Mouse (Mus musculus): ENCODE results near the gene Rab37. TPM values are rescaled to one million over a fixed set of nuclear protein-coding genes. Genes with fewer than 3 reads are reported as not detected.

The Rab37 gene
- polyA plus RNA-seq, 1 experiment from 2014 or later: 1.5 TPM

DNA sequence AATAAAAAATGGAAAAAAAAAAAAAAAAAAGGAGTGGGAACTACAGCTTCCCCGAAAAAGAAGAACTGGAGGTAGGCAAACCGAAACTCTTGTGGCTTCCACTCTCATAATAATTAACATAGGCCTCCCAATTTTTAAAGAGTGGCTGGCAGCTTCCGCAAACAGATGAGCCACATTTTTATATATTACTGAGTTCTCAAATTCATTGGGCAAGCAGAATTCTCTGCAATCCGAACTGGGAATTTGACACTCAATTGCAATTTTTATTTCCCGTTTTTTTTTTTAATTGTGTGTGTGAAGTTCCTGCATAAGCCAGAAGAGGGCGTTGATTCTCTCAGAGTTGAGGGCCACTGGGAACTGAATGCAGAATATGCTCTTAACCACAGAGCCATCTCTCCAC is 24.5 kb upstream of the Rab37 start:
- Histone ChIP-seq H3K9me3 (ENCODE audit: control insufficient read depth, low read length) (no peaks in the 10 kb centered on the region), H3K27me3 (ENCODE audit: control insufficient read depth, insufficient read depth, low read depth, low read length) (no peaks in the 10 kb centered on the region), H3K4me3 (ENCODE audit: low read length) (no peak overlapping the region), H3K4me2 (ENCODE audit: low read depth, low read length) (no peak overlapping the region), H3K27ac (ENCODE audit: low read length) (no peak overlapping the region), H3K4me1 (replicated peaks; ENCODE audit: control insufficient read depth, insufficient read depth, low read length) (peaks cover 2% of the 10 kb centered on the region; the same call in 1 of the 2 replicates), H3K36me3 (ENCODE audit: control insufficient read depth, insufficient read depth, low read length) (no peaks in the 10 kb centered on the region), H3K9ac (ENCODE audit: low read length) (no peak overlapping the region)
- ATAC-seq (ENCODE audit: low read depth): no peak
- WGBS: 60% methylated on average over 6 of the region's 6 CpGs

DNA sequence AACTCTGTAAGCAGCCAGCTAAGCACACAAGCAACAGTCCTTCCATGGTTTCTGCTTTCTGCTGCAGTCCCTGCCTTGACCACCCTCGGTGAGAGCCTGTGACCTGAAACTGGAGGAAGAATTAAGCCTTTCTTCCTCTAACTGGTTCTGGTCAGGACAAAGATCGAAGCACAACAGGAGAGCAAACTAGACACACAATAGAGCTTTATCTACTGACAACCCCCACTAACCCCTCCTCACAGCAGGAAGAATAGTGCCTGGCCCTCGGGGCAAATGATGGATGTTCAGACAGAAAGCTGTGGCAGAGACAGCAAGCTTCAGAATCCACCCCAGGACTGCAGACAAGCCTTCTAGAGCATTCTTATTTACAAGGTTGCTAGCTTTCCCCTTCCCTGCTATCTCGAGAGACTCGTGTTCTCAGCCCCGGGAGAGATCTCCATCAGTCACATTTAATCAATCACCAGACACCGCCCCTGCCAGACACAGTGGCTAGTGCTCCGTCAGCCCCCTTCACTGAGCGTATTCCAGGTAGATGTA is 20.1 kb upstream of the Rab37 start:
- no peak for ATAC-seq (ENCODE audit: low read depth)
- no peak overlapping the region for H3K27ac ChIP-seq (ENCODE audit: low read length)
- no peaks in the 10 kb centered on the region for H3K27me3 ChIP-seq (ENCODE audit: control insufficient read depth, insufficient read depth, low read depth, low read length)
- no peaks in the 10 kb centered on the region for H3K9me3 ChIP-seq (ENCODE audit: control insufficient read depth, low read length)
- H3K9ac ChIP-seq (ENCODE audit: low read length): no peak overlapping the region
- peaks cover 7% of the 10 kb centered on the region for H3K4me1 ChIP-seq (replicated peaks; ENCODE audit: control insufficient read depth, insufficient read depth, low read length)
- WGBS: 2% methylated on average over 9 of the region's 9 CpGs
- peak overlapping the region; percentile 33 for H3K4me2 ChIP-seq (ENCODE audit: low read depth, low read length)
- no peak overlapping the region for H3K4me3 ChIP-seq (ENCODE audit: low read length)
- H3K36me3 ChIP-seq (ENCODE audit: control insufficient read depth, insufficient read depth, low read length): no peaks in the 10 kb centered on the region

DNA sequence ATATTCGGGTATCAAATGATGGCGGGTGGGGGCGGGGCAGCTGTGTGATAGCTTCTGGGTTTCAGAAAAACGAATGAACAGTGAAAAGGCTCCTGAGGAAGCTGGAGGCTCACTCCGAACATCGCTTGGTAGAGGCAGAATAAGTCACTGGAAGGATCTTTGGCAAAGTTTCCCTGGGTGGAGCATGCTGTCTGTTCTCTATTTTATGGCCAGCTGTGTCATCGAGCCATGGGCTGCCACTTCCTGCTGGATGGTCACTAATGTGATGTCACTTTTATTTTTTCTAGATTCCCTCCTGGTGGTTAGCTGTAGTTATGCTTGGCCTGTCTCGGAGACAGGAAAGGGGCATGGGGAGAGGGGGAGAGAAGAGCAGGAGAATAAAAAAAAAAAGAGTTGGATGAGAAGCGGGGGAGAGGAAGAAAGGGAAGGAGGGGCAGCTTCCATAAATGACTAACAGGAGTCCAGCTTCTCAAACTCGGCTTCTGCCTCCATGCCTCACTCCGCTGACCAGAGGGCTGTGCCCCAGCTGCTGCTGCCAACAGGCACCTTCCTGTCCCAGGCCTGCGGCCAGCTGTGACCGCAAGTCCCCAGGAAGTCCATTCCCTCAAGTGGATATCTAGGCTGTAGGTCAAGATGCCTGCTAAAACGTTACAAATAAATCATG is 19.5 kb upstream of the Rab37 start:
- H3K4me1 ChIP-seq (replicated peaks; ENCODE audit: control insufficient read depth, insufficient read depth, low read length): peaks cover 7% of the 10 kb centered on the region
- ATAC-seq (ENCODE audit: low read depth): peak; percentile 71
- no peaks in the 10 kb centered on the region for H3K9me3 ChIP-seq (ENCODE audit: control insufficient read depth, low read length)
- no peaks in the 10 kb centered on the region for H3K36me3 ChIP-seq (ENCODE audit: control insufficient read depth, insufficient read depth, low read length)
- no peak overlapping the region for H3K9ac ChIP-seq (ENCODE audit: low read length)
- peak overlapping the region; percentile 41; the same call in 1 of the 2 replicates for H3K27ac ChIP-seq (ENCODE audit: low read length)
- no peak overlapping the region; the same call in 1 of the 2 replicates for H3K4me3 ChIP-seq (ENCODE audit: low read length)
- H3K4me2 ChIP-seq (ENCODE audit: low read depth, low read length): peak overlapping the region; percentile 33
- 5% methylated on average over 14 of the region's 14 CpGs for WGBS
- H3K27me3 ChIP-seq (ENCODE audit: control insufficient read depth, insufficient read depth, low read depth, low read length): no peaks in the 10 kb centered on the region

DNA sequence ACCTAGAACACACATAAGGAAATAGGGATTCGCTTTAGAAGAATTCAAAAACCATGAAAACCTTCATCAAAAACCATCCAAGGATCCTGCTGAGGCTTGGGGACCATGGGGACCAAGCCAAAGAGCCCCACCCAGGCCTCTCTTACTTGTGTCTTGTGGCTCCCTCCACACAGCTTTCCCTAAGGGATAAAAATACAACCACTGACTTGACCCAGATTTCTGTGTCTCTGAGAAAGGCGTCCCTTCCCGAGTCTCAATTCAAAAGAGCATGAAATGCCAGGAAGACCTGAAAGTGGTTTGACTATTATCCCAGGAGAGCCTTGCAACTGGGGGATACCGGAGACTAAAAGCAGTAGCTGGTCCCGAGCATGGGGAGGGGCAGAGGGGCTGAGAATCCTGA is 18.2 kb upstream of the Rab37 start:
- no peak overlapping the region for H3K27ac ChIP-seq (ENCODE audit: low read length)

DNA sequence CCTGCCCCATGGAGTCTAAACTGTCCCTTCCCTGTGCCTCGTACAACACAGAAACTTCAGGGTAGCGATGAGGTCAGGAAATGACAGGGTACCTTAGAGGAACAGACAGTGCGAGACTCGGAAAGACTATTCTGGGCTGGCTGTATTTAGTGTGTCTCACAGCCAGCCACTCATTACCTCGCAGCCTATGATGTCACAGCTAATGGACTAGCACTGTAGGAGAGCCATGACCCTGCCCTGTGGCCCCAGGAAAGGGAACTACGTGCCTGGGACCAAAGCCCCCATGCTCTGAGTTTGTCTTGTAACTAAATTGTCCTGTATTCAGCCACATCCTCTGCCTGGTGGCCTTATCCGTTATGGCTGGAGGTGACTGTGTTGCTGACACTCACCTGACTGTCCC is 15.8 kb upstream of the Rab37 start:
- H3K27me3 ChIP-seq (ENCODE audit: control insufficient read depth, insufficient read depth, low read depth, low read length): no peaks in the 10 kb centered on the region
- no peak overlapping the region for H3K27ac ChIP-seq (ENCODE audit: low read length)
- no peaks in the 10 kb centered on the region for H3K9me3 ChIP-seq (ENCODE audit: control insufficient read depth, low read length)
- no peak overlapping the region for H3K9ac ChIP-seq (ENCODE audit: low read length)
- peaks cover 7% of the 10 kb centered on the region for H3K4me1 ChIP-seq (replicated peaks; ENCODE audit: control insufficient read depth, insufficient read depth, low read length)
- WGBS: 48% methylated on average over 7 of the region's 7 CpGs
- no peaks in the 10 kb centered on the region for H3K36me3 ChIP-seq (ENCODE audit: control insufficient read depth, insufficient read depth, low read length)
- no peak overlapping the region for H3K4me2 ChIP-seq (ENCODE audit: low read depth, low read length)
- ATAC-seq (ENCODE audit: low read depth): no peak
- H3K4me3 ChIP-seq (ENCODE audit: low read length): no peak overlapping the region

More for the DNA sequence above, 18.2 kb upstream of the Rab37 start:
- Histone ChIP-seq H3K4me3 (ENCODE audit: low read length) (no peak overlapping the region), H3K4me1 (replicated peaks; ENCODE audit: control insufficient read depth, insufficient read depth, low read length) (peaks cover 7% of the 10 kb centered on the region), H3K9ac (ENCODE audit: low read length) (no peak overlapping the region), H3K9me3 (ENCODE audit: control insufficient read depth, low read length) (no peaks in the 10 kb centered on the region), H3K36me3 (ENCODE audit: control insufficient read depth, insufficient read depth, low read length) (no peaks in the 10 kb centered on the region), H3K4me2 (ENCODE audit: low read depth, low read length) (no peak overlapping the region), H3K27me3 (ENCODE audit: control insufficient read depth, insufficient read depth, low read depth, low read length) (no peaks in the 10 kb centered on the region)
- ATAC-seq (ENCODE audit: low read depth): no peak
- 65% methylated on average over 5 of the region's 5 CpGs for WGBS

DNA sequence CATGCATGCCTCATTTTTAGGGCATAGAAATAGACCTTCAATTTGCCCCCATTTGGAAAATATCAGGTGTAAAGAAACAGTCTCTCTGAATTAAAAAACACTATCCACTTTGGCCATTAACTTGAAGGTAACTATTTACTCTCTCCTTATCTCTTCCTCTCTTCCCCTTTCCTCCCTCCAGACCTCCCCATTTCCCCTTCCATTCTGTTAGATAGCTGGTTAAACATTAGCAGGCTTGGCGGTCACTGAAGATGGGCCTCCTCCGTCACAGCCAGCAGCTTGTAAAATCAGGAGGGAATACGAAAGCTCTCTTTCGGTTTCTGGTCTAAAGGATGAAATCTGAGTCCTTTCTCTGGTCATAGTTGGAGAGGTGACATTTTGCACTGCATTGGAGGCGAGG is 15.4 kb upstream of the Rab37 start:
- no peak for ATAC-seq (ENCODE audit: low read depth)
- H3K27ac ChIP-seq (ENCODE audit: low read length): no peak overlapping the region
- H3K27me3 ChIP-seq (ENCODE audit: control insufficient read depth, insufficient read depth, low read depth, low read length): no peaks in the 10 kb centered on the region
- WGBS: 19% methylated on average over 5 of the region's 5 CpGs
- no peak overlapping the region for H3K4me2 ChIP-seq (ENCODE audit: low read depth, low read length)
- no peak overlapping the region for H3K4me3 ChIP-seq (ENCODE audit: low read length)
- H3K9ac ChIP-seq (ENCODE audit: low read length): no peak overlapping the region
- H3K4me1 ChIP-seq (replicated peaks; ENCODE audit: control insufficient read depth, insufficient read depth, low read length): peaks cover 7% of the 10 kb centered on the region
- no peaks in the 10 kb centered on the region for H3K36me3 ChIP-seq (ENCODE audit: control insufficient read depth, insufficient read depth, low read length)
- no peaks in the 10 kb centered on the region for H3K9me3 ChIP-seq (ENCODE audit: control insufficient read depth, low read length)

DNA sequence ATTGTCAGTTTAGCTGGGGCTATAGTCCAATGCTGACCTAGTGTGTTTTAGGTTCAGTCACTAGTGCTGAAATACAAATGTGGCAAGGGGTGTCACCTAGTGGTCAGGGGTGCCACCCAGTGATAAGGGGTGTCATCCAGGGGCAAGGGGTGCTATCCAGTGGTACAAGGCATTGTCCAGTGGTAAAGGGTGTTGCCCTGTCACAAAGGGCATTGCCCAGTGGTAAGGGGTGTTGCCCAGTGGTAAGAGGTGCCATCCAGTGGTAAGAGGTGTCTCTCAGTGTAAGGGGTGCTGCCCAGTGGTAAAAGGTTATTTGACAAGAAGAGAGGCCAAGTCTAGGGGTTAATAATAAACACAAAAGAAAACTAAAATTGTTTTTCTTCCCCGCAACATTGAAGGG is 13.8 kb upstream of the Rab37 start:
- H3K36me3 ChIP-seq (ENCODE audit: control insufficient read depth, insufficient read depth, low read length): no peaks in the 10 kb centered on the region
- no peaks in the 10 kb centered on the region for H3K4me1 ChIP-seq (replicated peaks; ENCODE audit: control insufficient read depth, insufficient read depth, low read length)
- 96% methylated on average over 1 of the region's 1 CpGs for WGBS
- H3K27ac ChIP-seq (ENCODE audit: low read length): no peak overlapping the region
- H3K27me3 ChIP-seq (ENCODE audit: control insufficient read depth, insufficient read depth, low read depth, low read length): 0 out of 2 replicates have a peak, but pooled peaks cover 2% of the 10 kb centered on the region
- H3K9me3 ChIP-seq (ENCODE audit: control insufficient read depth, low read length): no peaks in the 10 kb centered on the region
- no peak overlapping the region for H3K9ac ChIP-seq (ENCODE audit: low read length)
- no peak for ATAC-seq (ENCODE audit: low read depth)
- no peak overlapping the region for H3K4me2 ChIP-seq (ENCODE audit: low read depth, low read length)
- H3K4me3 ChIP-seq (ENCODE audit: low read length): no peak overlapping the region

DNA sequence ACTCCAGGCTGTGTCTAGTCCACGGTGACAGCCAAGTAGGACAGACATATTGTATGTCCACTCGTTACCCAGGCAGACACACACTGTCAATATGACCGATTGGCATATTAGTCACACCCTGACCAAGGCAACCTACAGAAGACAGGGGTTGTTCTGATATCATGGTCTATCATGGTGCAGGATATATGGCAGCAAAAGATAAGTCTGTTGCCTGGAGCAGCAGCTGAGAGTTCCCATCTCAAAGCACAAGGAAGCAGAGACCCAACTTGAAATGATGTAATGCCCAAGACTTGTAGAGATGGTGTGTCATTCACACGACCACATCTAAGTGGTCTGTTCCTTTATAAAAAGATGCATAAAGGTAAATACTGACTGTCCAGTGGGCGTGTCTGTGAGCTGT is 12.6 kb upstream of the Rab37 start:
- 73% methylated on average over 5 of the region's 5 CpGs for WGBS

DNA sequence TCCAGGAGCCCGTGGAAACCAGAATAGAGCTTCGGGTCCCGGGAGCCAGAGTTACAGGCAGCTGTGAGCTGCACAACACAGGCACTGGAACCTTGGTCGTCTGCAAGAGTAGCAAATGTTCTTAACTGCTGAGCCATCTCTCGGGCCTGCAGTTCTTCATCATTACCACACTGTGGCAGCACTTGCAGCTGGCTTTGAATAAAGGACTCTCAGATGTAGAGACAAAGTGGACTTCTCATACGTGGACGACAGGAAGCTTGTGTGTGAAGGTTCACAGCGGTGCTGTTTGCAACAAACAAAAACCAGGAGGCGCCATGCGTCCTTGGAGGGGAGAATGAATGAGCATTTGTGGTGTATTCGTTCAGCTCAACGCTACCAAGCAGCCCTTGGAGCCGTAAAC is 10.3 kb upstream of the Rab37 start:
- no peak overlapping the region for H3K27ac ChIP-seq (ENCODE audit: low read length)
- WGBS: 31% methylated on average over 13 of the region's 13 CpGs
- no peak overlapping the region for H3K4me2 ChIP-seq (ENCODE audit: low read depth, low read length)
- ATAC-seq (ENCODE audit: low read depth): no peak
- no peak overlapping the region for H3K9ac ChIP-seq (ENCODE audit: low read length)
- H3K4me1 ChIP-seq (replicated peaks; ENCODE audit: control insufficient read depth, insufficient read depth, low read length): no peaks in the 10 kb centered on the region
- no peaks in the 10 kb centered on the region for H3K9me3 ChIP-seq (ENCODE audit: control insufficient read depth, low read length)
- peaks cover 8% of the 10 kb centered on the region for H3K27me3 ChIP-seq (ENCODE audit: control insufficient read depth, insufficient read depth, low read depth, low read length)
- H3K36me3 ChIP-seq (ENCODE audit: control insufficient read depth, insufficient read depth, low read length): no peaks in the 10 kb centered on the region
- H3K4me3 ChIP-seq (ENCODE audit: low read length): no peak overlapping the region

More for the DNA sequence above, 12.6 kb upstream of the Rab37 start:
- Histone ChIP-seq H3K36me3 (ENCODE audit: control insufficient read depth, insufficient read depth, low read length) (no peaks in the 10 kb centered on the region), H3K4me1 (replicated peaks; ENCODE audit: control insufficient read depth, insufficient read depth, low read length) (no peaks in the 10 kb centered on the region), H3K27me3 (ENCODE audit: control insufficient read depth, insufficient read depth, low read depth, low read length) (0 out of 2 replicates have a peak, but pooled peaks cover 2% of the 10 kb centered on the region), H3K4me2 (ENCODE audit: low read depth, low read length) (no peak overlapping the region), H3K4me3 (ENCODE audit: low read length) (no peak overlapping the region), H3K9ac (ENCODE audit: low read length) (no peak overlapping the region), H3K27ac (ENCODE audit: low read length) (no peak overlapping the region), H3K9me3 (ENCODE audit: control insufficient read depth, low read length) (no peaks in the 10 kb centered on the region)
- no peak for ATAC-seq (ENCODE audit: low read depth)
